Mouse (Mus musculus) cerebellum, adult 9-11 months (tissue): ENCODE results near the gene Scarb1.
A peak's percentile ranks its signal among the peaks of the same experiment; 100 is the strongest.

Source experiments
- DNase-seq: peaks from one replicate; pipeline ENCODE4 v3.0.0; 2022

Scarb1 gene

DNA sequence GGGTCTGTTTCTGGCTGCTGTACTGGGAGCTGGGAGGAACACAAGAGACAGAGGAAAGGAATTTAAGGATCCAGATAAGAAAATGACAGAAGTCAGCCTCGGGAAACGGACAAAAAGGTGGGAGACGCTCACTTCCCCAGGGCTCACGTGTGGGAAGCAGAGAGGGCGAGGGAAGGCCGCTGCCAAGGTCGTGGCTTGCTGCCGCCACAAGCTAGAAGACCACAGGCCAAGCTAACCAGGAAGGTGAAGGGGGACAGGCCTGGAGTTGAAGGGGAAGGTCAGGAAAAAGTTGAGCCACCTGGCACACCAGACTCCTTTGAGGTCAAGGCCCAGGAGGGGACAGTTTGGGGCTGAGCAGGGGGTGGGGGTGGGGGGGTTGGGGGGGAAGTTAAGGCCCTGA lies 10.2 kb downstream of the Scarb1 start:
- DNase-seq = no peak

DNA sequence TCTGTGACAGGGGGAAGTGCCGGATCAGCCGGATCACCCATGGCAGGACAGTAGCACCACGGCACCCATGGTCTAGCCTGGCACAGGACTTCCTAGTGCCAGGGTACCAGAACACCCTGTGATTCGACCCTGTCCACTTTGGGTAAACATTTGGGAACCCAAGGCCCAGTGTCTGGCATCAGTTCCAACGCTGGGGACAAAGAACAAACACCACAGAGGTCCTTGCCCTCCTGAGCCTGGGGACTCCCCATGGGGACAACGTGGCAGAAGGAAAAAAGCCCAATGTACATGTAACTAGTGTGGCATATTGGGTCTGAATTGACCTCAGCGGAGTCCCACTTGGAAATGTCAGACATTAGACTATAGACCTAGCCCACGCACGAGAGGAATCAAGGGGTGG lies 10.7 kb downstream of the Scarb1 start:
- DNase-seq = no peak

DNA sequence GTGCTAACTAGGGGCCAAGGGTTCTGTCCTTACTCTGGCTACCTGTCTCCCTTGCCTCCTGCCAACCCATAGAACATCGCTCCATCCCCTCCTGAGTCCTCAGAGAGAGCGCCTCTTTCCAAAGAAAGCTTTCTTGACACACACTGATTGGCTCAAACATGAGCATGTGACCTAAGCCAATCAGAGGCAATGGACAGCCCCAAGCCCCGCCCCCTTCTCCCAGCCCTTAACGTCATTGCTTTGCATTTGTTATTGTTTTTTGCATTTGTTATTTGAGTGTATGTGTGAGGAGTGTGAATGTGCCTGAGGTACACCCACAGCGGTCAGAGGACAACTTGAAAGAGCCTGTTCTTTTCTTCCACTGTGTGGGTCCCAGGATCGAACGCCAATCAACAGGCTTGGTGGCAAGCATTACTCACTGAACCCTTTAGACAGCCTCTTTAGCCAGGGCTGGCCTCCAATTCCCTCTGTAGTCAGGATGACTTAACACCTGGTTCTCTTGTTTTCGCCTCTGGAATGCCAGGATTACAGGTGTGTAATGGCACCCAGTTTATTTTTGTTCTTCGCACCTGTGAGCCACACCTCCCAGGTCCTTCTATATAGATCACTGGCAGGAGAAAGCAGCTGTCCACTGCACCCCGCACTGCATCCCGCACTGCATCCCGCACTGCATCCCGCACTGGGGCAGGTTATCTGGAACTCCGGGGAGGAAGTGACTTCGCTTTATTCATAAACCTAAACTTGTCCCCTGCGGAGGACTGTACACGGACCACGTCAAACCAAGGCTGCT lies 13.1 kb downstream of the Scarb1 start:
- no peak for DNase-seq

DNA sequence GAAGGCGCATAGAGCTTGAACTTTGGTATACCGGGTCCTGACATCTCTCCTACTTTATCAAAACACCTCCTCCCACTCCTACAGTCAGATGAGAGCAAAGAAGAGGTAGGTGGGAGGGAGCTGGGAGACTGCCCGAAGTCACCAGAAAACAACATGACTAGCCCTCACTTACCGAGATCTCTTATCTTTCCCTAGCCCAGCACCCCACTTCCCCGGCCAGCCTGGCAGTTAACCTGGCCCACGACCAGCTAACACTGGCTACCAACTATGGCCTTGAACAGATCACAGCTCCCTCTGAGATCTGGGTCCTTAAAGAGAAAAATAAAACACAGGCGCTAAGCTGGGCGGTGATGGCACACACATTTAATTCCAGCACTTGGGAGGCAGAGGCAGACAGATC lies 14.5 kb downstream of the Scarb1 start:
- no peak for DNase-seq

DNA sequence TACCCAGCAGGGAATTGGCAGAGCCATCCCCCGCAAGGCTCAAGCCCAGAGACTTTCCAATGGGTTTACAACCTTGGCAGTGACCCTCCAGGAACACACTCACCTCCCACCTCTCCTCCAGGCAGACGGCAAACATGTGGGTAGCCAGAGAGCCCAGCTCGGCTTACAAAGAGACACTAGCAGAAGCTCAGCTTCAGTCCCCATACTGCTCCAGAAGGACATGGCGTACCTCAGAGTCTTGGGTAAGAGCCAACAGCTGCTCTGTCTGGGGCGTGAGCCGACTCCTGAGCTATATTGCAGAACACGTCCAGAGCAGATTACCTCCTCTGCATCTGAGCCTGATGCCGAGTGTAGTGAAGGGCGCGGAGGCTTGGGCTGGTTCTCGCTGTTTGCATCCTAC lies 15.0 kb downstream of the Scarb1 start:
- no peak for DNase-seq

DNA sequence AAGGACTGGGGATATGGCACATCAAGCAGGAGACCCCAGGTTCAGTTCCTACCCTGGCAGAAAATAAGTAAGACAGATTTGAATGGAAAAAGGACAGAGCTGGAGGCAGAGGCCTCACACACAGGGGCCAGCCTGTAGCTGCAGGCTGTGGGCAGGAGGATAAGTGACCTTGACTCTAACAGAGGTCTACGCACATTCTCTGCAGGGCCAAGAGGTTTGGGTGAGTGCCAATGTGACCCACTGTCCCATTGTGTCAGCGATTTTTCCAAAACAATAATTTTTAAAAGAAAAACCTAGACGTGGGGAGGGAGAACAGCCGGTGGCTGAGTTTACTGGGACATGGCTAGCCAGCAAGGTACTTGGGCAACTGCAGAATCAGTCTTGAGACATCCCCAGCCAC lies 15.6 kb downstream of the Scarb1 start:
- DNase-seq = no peak

DNA sequence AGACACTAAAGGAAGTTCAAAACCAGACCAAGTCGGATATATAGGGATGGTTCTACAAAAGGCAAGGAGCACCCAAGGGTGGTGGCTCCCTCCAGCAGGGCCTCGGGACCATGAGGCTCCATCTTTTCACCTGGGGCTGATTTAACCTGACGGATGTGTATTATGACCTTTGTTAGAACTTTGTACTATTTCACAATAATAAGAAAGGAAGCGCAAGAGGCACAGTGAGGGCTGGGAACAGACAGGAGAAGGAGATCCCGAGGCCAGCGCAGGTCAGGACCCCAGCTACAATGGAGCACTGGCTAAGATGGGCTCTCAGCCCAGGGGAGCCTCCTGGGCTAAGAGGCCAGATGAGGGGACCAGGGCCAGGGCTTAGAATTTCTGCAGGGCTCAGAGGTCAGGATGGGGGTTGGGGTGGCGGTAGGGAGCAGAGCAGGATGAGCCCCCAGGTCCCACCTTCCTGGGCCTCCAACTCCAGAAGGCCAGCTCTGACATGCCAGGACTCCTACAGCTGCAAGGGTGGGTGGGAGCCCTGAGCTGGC lies 16.9 kb downstream of the Scarb1 start:
- no peak for DNase-seq

DNA sequence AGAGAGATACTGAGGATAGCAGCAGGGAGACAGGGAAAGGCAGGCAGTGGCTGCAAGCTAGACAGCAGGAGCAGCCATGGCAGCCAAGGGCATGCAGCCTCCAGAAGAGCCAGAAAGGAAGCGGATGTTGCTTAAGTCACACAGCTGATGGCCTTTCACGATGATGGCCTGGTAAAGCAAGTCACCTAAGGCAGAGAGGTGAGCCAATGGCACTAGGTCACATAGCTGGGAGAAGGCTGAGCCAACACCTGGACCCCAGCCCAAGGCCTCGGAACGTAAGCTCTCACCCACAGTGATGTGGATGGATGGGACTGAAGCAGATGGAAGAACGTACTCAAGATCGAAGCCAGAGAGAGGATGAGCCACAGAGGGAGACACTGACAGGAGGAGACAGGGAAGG lies 17.8 kb downstream of the Scarb1 start:
- no peak for DNase-seq

DNA sequence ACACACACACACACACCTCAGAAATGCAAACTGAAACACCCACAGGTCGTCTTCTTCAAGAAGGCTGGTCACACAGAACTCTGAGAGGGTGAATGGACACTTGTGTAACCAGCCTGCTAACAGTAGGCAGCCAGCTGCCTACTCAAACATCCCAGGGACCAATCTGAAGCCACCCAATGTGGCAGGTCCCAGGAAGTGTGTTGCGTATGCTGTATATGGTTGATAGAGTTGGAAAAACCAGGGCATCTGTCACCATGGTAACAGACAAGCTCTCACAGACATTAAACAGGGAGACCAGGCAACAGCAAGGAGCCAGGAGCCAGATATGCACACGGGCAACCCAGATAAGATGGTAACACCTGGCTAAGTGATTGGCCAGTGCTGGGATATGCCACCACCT lies 19.1 kb downstream of the Scarb1 start:
- DNase-seq = no peak

DNA sequence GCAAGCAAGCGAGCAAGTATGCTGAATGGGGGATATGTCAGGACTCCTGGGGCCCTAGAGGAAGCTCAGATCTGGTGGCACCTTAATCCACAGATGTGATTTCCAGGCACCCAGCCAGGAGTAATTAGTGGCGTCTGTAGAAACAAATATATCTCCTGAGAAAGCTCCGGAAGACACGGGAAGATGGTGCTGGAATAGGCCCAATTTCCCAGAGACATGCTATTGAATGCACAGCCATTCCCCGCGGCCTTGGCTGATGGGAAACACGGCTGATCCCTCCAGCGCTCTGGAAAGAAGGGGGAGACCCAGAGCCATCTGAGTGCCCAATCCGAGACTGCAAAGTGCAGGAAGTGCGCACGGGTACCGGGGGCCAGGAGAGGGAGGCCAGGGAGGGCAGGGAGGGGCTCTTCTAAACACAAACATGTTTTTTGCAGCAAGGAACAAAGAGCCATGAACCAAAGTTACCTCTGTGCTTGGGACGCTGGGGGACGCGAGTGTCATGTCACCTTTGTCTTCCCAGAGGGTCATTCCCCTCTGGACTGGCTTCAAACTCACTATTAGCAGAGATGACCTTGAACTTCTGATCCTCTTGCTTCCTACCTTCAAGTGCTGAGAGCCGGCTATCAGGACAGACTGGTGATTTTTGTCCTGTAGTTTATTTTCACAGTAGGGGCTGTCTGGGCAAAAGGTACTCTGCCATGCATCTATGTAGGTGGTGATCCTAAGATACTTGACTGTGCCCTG lies 21.7 kb downstream of the Scarb1 start:
- DNase-seq = peak; percentile 9

DNA sequence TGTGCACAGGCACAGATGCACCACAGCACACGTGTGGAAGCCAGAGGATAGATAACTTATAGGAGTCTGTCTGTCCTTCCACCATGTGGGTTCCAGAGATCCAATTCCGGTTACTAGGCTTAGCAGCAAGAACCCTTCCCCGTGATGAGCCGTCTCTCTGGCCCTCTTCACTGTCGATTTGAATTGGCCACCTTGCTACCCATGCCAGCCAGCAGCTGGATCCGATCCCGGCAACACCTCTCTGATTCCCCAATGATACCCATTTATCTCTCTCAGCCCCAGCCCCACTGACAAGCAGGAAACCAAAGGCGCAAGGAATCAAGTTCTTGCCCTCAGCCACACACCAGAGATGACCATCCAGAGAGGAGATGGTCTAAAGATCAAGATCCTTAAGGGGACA lies 22.9 kb downstream of the Scarb1 start:
- no peak for DNase-seq

DNA sequence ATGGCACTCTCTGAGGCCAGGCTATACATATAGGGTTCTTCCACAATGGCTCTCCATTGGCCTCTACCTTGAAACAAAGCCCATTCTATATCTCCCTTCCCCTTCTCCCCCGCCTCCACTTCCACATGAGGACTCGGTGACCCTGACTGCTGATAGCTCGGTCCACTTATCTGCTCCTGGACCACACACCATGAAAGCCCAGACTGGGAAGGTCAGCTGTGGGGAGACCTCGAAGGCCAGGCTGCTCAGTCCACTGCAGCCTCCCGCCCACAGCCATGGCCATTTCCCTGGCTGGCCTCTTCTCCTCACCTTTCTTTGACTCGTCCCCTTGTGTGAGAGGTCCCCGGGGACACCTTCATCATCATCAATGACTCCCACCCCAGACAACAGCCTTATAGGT lies 23.6 kb downstream of the Scarb1 start:
- no peak for DNase-seq

DNA sequence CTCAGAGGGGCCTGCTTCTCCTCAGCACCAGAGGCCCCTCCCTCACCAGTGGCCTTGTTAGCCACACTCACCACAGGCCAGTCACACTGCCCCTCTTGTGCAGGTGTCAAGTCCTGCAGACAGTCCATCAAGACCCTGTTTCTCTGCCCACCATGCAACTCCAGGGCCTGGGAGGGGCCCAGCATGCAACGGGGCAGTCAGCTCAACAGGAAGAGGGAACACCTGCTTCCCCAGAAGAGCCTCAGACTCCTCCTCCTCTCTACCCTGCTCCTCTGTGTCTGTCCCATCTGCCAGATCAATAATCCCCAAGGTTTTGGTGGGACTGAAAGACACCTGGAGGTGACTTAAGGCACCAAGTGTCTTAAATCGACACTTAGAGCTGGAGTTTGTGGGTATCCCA lies 24.1 kb downstream of the Scarb1 start:
- DNase-seq = no peak

DNA sequence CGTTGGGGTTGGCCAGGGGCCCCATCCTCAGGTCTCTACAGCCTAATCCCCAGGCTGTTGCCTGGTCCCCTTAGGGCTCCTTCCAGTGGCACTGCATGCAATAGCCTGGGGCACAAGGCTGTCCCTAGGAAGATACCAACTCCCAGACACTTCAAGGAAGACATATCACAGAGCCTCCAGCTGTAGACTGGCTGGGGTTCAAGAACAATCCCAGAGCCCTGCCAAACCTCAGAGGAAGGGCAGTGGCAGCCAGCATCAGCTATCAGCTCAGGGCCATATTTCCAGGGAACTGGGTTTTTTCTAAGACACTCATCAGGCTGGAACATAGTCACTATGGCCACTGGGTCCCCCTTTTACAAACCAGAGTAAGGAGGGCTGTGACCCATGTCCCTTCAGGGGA lies 25.8 kb downstream of the Scarb1 start:
- DNase-seq = no peak

DNA sequence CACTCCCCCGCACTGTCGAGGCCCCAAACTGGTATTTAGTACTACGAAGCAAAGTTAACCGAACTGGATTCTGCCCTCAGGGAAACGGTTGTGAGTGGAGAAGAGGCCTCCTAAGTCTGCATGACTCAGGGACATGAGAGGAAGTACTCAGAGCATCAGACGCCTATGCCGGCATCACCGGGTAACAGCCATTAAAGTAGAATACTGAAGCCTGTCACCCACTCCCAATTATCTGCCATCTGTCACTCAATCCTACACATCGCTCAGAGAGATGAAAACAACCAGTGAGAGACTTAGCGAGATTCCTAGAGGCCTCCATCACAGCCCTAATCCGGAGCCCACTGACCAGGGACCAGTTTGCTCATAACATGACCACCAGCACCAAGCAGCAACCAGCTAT lies 26.9 kb downstream of the Scarb1 start:
- DNase-seq = no peak

DNA sequence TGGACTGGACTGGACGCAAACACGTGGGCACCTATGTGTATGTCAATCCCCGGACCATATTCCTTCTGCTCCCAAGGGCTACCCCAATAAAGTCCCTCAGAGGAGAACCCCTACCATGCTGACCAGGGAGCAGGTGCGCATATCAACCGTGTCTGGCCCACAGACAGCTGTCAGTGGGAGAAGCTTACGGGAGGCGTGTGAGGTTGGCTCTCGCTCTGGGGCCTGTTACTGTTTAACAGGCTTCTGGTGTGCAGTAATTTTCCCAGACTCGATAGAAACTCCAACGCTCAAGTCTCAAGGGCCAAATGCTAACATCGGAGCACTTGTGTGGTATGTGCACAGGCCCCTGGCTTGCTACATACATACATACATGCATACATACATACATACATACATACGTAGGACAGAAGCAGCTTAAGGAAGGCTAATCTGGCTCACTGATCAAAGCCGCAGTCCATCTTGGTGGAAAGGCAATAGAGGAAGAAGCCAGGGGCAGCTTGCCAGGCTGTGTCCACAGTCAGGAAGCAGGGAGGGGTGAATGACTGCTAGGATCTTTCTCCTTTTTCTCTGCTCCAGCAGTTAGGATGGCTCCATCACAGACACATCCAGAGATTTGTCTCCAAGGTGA lies 27.8 kb downstream of the Scarb1 start:
- no peak for DNase-seq

DNA sequence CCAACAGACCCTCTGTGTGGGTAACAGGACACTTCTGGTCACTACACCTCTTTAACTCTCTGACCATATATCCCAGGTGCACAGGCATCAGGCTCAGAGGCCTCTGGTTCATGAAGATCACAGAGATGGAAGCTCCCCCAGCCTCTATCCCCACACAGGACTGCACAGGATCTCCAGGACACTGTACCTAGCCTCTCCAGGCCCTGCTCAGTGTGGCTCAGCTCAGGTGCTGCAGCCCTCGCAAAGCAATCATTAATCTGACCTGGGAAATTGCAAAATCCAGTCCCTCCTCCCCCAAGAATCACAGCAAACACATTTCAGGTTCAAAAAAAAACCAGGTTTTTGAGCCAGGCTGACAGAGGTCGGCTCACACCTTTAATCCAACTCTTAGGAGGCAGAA lies 29.9 kb downstream of the Scarb1 start:
- DNase-seq = no peak

DNA sequence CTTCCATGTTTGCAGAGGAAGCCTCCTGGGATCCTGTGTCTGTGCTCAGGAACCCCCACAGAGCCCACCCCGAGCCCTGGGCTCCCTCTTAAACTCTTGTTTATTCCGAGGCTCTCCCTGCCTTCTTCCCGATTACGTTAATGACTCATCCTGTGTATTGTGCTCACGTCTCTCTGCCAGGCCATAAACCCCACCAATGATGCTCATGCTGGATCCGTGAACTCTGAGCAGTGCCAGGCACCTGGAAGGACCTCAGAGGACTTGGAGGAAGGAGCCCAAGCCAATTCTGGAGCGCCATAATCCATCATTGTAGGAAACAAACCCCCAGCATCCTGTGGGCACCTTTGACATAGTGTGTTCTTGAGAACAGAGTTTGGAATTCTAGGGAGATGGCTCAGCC lies 31.7 kb downstream of the Scarb1 start:
- DNase-seq = no peak

DNA sequence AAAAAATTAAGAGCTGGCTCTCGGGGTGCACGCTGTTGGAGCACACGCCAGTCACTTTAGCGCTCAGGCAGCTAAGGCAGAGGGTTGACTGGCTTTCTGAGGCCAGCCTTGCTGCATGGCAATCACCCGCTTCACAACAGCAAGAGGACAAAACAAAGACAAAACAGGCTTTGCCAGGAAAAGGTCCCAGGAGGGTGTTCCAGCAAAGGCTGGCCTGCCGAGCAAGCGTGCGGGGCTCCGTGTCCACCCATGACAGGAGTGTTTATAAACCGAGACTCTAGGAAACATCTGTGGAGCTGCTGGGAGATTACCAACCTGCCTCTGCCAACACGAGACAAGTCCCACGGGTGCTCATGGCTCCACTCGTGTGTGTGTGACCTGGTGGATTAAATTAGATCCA lies 34.1 kb downstream of the Scarb1 start:
- DNase-seq = no peak

DNA sequence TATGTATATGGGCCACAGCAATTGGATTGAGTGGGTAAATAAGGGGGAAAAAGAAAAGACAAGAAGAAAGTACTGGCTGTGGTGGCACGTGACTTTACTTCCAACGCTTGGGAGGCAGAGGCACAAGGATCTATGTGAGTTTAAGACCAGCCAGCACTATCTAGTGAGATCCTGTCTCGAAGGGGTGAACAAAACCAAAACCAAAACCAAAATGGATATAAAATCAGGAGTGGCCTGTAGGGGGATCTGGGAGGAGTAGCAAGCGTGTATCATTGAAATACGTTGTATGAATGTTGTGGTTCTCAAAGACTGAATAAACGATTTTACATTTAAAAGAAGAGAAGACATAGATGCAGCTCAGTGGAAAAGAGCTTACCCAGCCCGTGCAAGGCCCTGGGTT lies 34.5 kb downstream of the Scarb1 start:
- DNase-seq = no peak

DNA sequence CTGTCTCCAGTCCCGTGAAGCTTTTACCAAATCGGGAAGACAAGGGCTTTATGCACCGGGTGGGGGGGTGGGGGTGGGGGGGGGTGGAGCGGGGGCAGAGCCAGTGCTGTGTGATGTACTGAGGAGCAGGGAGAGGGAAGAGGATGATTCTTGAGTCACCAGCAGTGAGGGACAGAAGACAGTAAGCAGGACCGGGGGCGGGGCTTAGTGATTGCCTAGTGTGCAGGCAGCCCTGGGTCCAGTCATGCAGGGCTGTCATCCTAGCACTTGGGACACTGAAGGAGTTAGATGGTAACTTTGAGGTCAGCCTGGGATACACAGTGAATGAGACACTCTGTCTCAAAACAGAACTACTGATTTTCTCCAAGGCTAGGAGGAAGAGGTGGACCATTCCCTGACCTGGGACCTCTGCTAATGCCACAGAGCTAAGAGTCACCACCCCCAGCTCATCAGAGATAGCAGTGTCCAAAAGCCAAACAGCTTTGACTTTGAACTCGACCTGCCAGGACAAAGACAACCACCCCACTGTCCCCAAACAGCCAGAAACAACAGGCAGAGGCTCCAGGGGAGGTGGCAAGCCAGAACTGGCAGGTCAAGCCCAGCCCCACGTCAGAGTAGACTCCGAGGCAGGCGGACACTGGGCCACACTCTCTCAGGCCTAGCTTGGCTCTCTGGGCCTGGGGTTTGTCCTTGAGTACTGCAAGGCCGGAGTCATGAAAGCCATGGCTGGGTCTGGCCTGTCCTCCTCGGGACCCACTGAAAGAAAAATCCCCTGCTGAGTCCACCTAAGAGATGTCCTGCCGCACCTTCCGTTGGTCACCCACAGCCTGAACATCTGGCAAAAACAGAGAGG lies 35.4 kb downstream of the Scarb1 start:
- DNase-seq = no peak

DNA sequence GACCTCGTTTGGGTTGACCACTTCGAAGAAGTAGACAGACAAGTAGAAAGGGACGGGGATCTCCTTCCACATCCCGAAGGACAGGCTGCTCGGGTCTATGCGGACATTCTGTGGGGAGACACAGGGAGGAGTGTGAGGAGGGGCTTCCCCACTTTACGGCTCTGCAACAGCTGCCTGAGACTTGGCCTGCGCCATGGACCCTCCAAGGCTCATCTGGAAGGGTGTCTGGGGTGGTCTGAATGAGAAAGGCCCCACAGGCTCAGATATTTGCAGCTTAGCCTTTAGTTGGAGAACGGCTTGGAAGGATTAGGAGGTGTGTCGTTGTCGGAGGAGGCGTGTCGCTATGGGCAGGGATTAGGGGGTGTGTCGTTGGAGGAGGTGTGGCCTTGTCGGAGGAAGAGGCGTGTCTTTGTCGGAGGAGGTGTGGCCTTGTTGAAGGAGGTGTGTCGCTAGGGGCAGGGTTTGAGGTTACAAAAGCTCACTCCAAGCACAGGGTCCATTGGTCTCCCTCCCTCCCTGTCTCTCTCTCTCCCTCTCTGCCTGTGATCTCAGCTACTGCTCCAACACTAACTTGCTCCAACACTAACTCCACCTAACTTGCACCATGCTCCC lies 36.5 kb downstream of the Scarb1 start:
- DNase-seq = no peak

DNA sequence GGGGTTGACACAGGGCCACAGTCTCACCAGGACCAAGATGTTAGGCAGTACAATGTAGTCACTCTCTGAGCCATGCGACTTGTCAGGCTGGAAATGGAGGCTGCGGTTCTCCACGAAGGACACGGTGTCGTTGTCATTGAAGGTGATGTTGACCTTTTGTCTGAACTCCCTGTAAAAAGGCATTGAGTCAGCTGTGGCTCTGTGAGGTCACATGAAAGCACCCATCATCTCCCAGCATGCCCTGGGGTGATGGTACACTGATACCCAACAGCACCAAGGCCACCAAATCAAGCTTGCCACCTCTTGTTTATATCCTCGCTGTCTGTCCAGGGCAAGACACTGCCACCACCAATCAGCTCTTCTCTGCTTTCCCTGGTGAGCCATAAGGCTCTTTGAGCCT lies 37.8 kb downstream of the Scarb1 start:
- no peak for DNase-seq
